Mouse (Mus musculus) lung, embryonic 15.5 days (tissue): Measurements from ENCODE around the gene Dyrk3. TPM values are rescaled to one million over a fixed set of nuclear protein-coding genes. Genes with fewer than 3 reads are reported as not detected.

Source experiments
- ATAC-seq: fragments of 200-750 bp; cut with Nextera tagmentation; 2 replicates; pipeline ENCODE4 v1.8.0; 2017; ENCODE audit warnings: moderate number of reproducible peaks, borderline replicate concordance; ENCODE audit not compliant: low FRiP score, low TSS enrichment; ENCODE audit errors: extremely low read depth
- H3K27ac ChIP-seq: fragments of 300-500 bp; sonication (generic); 2 replicates; pipeline ENCODE4 v1.5.1; 2015; ENCODE audit warnings: moderate library complexity, mild to moderate bottlenecking, inconsistent platforms
- H3K27me3 ChIP-seq: fragments of 300-500 bp; sonication (generic); 2 replicates; pipeline ENCODE4 v1.6.1; 2015; ENCODE audit warnings: inconsistent platforms
- H3K36me3 ChIP-seq: fragments of 300-500 bp; sonication (generic); 2 replicates; pipeline ENCODE4 v1.6.1; 2015; ENCODE audit warnings: inconsistent platforms
- H3K4me1 ChIP-seq: fragments of 300-500 bp; sonication (generic); 2 replicates; pipeline ENCODE4 v1.6.1; 2015; ENCODE audit warnings: inconsistent platforms
- H3K4me2 ChIP-seq: fragments of 300-500 bp; sonication (generic); 2 replicates; pipeline ENCODE4 v1.6.1; 2015; ENCODE audit warnings: inconsistent platforms, mild to moderate bottlenecking, moderate library complexity
- H3K4me3 ChIP-seq: fragments of 300-500 bp; sonication (generic); 2 replicates; pipeline ENCODE4 v1.5.1; 2015; ENCODE audit warnings: mild to moderate bottlenecking, inconsistent platforms
- H3K9ac ChIP-seq: fragments of 300-500 bp; sonication (generic); 2 replicates; pipeline ENCODE4 v1.6.1; 2015; ENCODE audit warnings: inconsistent platforms
- H3K9me3 ChIP-seq: fragments of 300-500 bp; sonication (generic); 2 replicates; pipeline ENCODE4 v1.6.1; 2016; ENCODE audit warnings: inconsistent platforms
- WGBS: fragments of 180-500 bp; shearing (Covaris S2); methylation state at CpG from one replicate; pipeline ENCODE4 v1.1.7; 2015; 5-methylcytosine and 5-hydroxymethylcytosine counted together
- polyA plus RNA-seq: library from polyadenylated mRNA; unstranded; fragments of >200 nt; fragmentation: Nextera tagmentation; extraction: Ambion mirVana; gene quantifications from 2 replicates; pipeline ENCODE4 v1.2.1, GENCODE M21; 2015

The Dyrk3 gene
- polyA plus RNA-seq = 3.3 and 3.7 TPM in 2 replicates

- no peaks in the 10 kb centered on the region for H3K27me3 ChIP-seq
- peak within 1 kb of the TSS; percentile 73 for H3K27ac ChIP-seq
- peak within 1 kb of the TSS; percentile 96 for H3K4me2 ChIP-seq
- H3K36me3 ChIP-seq = no peaks in the 10 kb centered on the region
- no peaks in the 10 kb centered on the region for H3K9me3 ChIP-seq
- peak within 1 kb of the TSS; percentile 56 for H3K9ac ChIP-seq
- ATAC-seq = peak; percentile 98
- WGBS = 2% methylated on average over 49 of the region's 49 CpGs
- peaks cover 9% of the 10 kb centered on the region; the same call in 1 of the 2 replicates for H3K4me1 ChIP-seq
- peak within 1 kb of the TSS; percentile 78 for H3K4me3 ChIP-seq
Measured at GRCm38 (mm10) chr1:131138191-131139016, at the start of gene Dyrk3. TSS of gene Dyrk3 (minus strand) at chr1:131138340.

DNA sequence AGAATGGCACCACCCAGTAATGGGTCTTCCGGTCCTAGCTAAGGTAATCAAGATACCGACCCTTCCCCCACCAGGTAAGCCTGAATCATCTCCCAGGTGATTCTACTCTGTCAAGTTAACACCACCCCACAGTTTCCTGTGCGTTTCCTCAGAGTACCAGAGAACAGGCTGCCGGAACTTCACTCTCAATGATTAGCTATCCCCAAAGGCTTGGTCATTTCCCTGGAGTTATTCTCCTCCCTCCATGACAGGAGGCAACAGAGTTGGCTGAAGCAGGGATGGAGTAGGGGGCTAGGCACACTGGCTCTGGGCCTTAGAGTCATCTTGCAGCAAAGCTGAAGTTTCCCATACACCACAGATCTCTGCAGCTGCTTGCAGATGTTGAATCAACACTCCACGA is 49.7 kb upstream of the Dyrk3 start:
- 80% methylated on average over 5 of the region's 5 CpGs for WGBS

DNA sequence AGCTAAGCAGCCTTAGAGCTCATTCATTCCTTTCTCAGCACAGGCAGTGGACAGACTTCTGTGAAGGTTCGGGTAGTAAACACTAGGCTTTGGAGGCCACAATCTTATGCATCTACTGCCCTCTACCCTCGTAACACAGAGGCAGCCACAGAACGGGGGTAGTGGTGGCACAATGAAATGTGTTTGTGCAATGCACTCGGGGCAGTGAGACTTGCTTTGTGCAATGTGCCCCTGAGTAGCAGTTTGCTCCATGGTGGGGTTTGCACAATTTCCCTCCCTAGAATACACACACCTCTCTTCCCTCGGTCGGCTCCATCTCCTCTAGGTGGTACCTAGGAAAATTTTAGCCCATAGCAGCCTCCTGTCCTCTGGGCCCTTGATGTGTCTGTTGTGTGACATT is 48.9 kb upstream of the Dyrk3 start:
- Histone ChIP-seq H3K9me3 (no peaks in the 10 kb centered on the region), H3K36me3 (no peaks in the 10 kb centered on the region), H3K4me3 (no peak overlapping the region), H3K27me3 (no peaks in the 10 kb centered on the region), H3K9ac (no peak overlapping the region), H3K4me1 (no peaks in the 10 kb centered on the region), H3K4me2 (no peak overlapping the region), H3K27ac (no peak overlapping the region)
- WGBS = 70% methylated on average over 6 of the region's 6 CpGs
- no peak for ATAC-seq

More for the DNA sequence above, 49.7 kb upstream of the Dyrk3 start:
- Histone ChIP-seq H3K27ac (no peak overlapping the region), H3K4me3 (no peak overlapping the region), H3K4me2 (no peak overlapping the region), H3K9me3 (no peaks in the 10 kb centered on the region), H3K9ac (no peak overlapping the region), H3K4me1 (no peaks in the 10 kb centered on the region), H3K36me3 (no peaks in the 10 kb centered on the region), H3K27me3 (no peaks in the 10 kb centered on the region)
- ATAC-seq = no peak

DNA sequence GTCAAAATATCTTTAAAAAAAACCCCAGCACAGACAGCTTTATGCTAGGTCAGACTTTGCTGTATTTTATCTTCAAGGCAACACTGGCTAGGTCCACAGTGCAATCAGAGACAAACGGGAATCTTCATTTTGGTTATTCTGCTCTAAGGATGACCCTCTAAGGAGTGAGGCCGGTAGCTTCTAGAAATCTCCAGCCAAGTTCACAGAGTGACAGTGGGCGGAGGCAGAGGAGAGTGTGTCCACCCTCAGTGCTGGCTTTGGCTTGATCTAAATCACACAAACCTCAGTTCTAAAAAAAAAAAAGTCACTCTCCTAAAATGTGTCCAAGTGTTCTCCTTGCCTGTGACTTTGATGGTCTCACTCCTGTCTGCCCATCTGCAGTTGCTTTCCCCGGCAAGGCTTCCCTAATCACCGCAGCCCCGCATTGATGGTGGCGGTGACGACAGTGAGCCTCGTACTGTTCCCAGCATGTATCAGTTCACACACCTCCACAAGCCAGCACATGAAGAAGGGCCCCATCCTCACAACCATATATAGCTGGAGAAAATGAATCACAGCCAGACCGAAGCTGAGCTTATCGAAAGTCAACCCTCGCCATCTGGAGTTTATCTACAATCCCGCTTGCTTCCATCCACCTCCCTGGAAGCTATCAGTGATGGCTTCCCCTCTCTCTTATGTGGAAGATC is 47.8 kb upstream of the Dyrk3 start:
- no peaks in the 10 kb centered on the region for H3K4me1 ChIP-seq
- 58% methylated on average over 13 of the region's 13 CpGs for WGBS
- H3K9me3 ChIP-seq = no peaks in the 10 kb centered on the region
- no peak overlapping the region for H3K27ac ChIP-seq
- no peak overlapping the region for H3K9ac ChIP-seq
- no peak overlapping the region for H3K4me2 ChIP-seq
- no peaks in the 10 kb centered on the region for H3K27me3 ChIP-seq
- H3K4me3 ChIP-seq = no peak overlapping the region
- no peaks in the 10 kb centered on the region for H3K36me3 ChIP-seq
- ATAC-seq = no peak

- no peak for ATAC-seq
- Histone ChIP-seq H3K4me3 (no peak overlapping the region), H3K36me3 (no peaks in the 10 kb centered on the region; the same call in 1 of the 2 replicates), H3K9me3 (no peaks in the 10 kb centered on the region), H3K27me3 (no peaks in the 10 kb centered on the region), H3K4me2 (no peak overlapping the region), H3K27ac (no peak overlapping the region), H3K9ac (no peak overlapping the region), H3K4me1 (no peaks in the 10 kb centered on the region)
- 74% methylated on average over 8 of the region's 8 CpGs for WGBS
Measured at GRCm38 (mm10) chr1:131184956-131185660, 47.0 kb upstream of the Dyrk3 start.

DNA sequence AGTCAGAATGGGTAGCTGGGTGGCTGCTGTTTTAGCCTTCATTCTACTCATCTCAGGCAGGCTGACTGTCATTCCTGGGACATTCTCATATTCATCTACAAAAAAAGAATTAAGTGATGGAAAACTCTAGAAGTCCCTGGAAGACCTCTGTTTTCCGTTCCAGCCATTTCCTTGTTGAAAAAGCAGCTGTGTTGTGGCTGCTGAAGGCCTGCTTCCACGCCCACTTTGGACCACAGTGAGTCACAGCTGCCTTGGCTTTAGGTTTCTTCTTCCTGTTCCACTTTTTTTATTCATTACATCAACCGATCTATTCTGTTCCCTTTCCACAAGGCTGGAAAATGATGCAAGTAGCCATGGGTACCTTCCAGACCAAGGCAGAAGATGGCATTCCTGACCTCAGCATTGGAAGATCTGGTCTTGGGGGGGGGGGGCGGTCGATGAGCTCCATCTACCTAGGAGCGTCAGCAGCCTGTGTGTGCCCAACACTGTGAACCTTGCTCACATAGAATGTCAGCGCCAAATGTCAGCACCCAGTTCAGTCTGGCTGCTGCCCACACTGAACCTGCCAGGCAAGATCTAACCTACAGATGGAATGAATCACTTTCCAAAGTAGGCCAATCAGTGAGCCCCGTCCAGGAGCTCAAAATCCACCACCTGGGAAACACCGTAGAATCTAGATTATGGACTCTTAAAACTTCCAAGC is 46.3 kb upstream of the Dyrk3 start:
- Histone ChIP-seq H3K4me2 (no peak overlapping the region), H3K27me3 (no peaks in the 10 kb centered on the region), H3K9me3 (no peaks in the 10 kb centered on the region), H3K4me3 (no peak overlapping the region), H3K36me3 (no peaks in the 10 kb centered on the region; the same call in 1 of the 2 replicates), H3K27ac (peak overlapping the region; percentile 13; the same call in 1 of the 2 replicates), H3K9ac (no peak overlapping the region), H3K4me1 (no peaks in the 10 kb centered on the region)
- no peak for ATAC-seq
- WGBS = 73% methylated on average over 9 of the region's 9 CpGs

DNA sequence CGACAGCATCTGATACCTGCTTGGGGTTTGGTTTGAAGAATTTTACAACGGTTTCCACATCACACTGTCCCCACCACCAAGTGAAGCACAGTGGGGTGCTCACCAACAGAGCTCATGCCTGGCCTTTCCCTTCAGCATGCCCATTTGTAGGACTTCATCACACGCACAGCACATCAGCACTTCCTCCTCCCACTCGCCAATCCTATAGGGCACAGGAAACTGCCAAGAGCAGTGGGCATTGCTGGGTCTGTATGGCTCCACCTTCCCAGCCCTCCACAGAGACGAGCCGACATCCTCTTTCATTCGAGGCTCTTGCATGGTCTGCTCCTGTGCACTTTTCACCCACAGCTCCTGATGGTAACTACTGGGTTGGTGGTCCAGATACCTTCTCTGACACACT is 45.1 kb upstream of the Dyrk3 start:
- Histone ChIP-seq H3K9ac (no peak overlapping the region), H3K9me3 (no peaks in the 10 kb centered on the region), H3K4me3 (no peak overlapping the region), H3K4me1 (no peaks in the 10 kb centered on the region), H3K27ac (no peak overlapping the region), H3K36me3 (no peaks in the 10 kb centered on the region; the same call in 1 of the 2 replicates), H3K27me3 (no peaks in the 10 kb centered on the region), H3K4me2 (no peak overlapping the region)
- WGBS = 74% methylated on average over 7 of the region's 7 CpGs
- ATAC-seq = no peak

GRCm38 (mm10) chr1:131181642-131182527 is 43.7 kb upstream of the Dyrk3 start:
- H3K4me1 ChIP-seq = no peaks in the 10 kb centered on the region
- peak; percentile 60; the same call in 1 of the 2 replicates for ATAC-seq

GRCm38 (mm10) chr1:131180386-131180785 is 42.2 kb upstream of the Dyrk3 start:
- no peak overlapping the region for H3K4me2 ChIP-seq
- peaks cover 17% of the 10 kb centered on the region; the same call in 1 of the 2 replicates for H3K36me3 ChIP-seq
- H3K4me1 ChIP-seq = no peaks in the 10 kb centered on the region
- H3K4me3 ChIP-seq = no peak overlapping the region
- no peaks in the 10 kb centered on the region for H3K9me3 ChIP-seq
- ATAC-seq = no peak
- WGBS = 94% methylated on average over 7 of the region's 7 CpGs
- H3K27ac ChIP-seq = no peak overlapping the region
- H3K9ac ChIP-seq = no peak overlapping the region
- H3K27me3 ChIP-seq = no peaks in the 10 kb centered on the region

More at GRCm38 (mm10) chr1:131181642-131182527, 43.7 kb upstream of the Dyrk3 start:
- no peaks in the 10 kb centered on the region for H3K9me3 ChIP-seq
- H3K27ac ChIP-seq = no peak overlapping the region
- WGBS = 61% methylated on average over 9 of the region's 9 CpGs
- peaks cover 4% of the 10 kb centered on the region; the same call in 1 of the 2 replicates for H3K36me3 ChIP-seq
- no peaks in the 10 kb centered on the region for H3K27me3 ChIP-seq
- no peak overlapping the region for H3K9ac ChIP-seq
- H3K4me2 ChIP-seq = no peak overlapping the region
- no peak overlapping the region for H3K4me3 ChIP-seq

- Histone ChIP-seq H3K9ac (no peak overlapping the region), H3K9me3 (no peaks in the 10 kb centered on the region), H3K4me3 (no peak overlapping the region), H3K27ac (no peak overlapping the region), H3K36me3 (peaks cover 40% of the 10 kb centered on the region), H3K4me1 (no peaks in the 10 kb centered on the region), H3K27me3 (no peaks in the 10 kb centered on the region), H3K4me2 (no peak overlapping the region)
- 78% methylated on average over 5 of the region's 5 CpGs for WGBS
- ATAC-seq = no peak
Measured at GRCm38 (mm10) chr1:131178083-131178482, 39.9 kb upstream of the Dyrk3 start.
